Mouse (Mus musculus) forebrain, embryonic 14.5 days (tissue): ENCODE measurements around the gene Tbc1d16. TPM values are rescaled to one million over a fixed set of nuclear protein-coding genes. Genes with fewer than 3 reads are reported as not detected.

ENCODE experiments used
- ATAC-seq: fragments of 200-750 bp; cut with Nextera tagmentation; 2 replicates; pipeline ENCODE4 v1.8.0; 2017; ENCODE audit warnings: mild to moderate bottlenecking, moderate library complexity
- DNase-seq: peaks from one replicate; pipeline ENCODE4 v3.0.0-alpha.2; 2015; ENCODE audit warnings: low spot score
- H3K27ac ChIP-seq: fragments of 300-500 bp; sonication (generic); 2 replicates; pipeline ENCODE4 v1.5.1; 2014; ENCODE audit warnings: low read depth, mild to moderate bottlenecking, control low read depth, low read length, moderate library complexity
- H3K27me3 ChIP-seq: fragments of 300-500 bp; sonication (generic); replicated peaks from 2 replicates; pipeline ENCODE4 v1.6.1; 2014; ENCODE audit warnings: low read length, control low read depth, mixed read lengths; ENCODE audit not compliant: control insufficient read depth, insufficient read depth
- H3K36me3 ChIP-seq: fragments of 300-500 bp; sonication (generic); 2 replicates; pipeline ENCODE4 v1.6.1; 2014; ENCODE audit warnings: low read length, control low read depth; ENCODE audit not compliant: control insufficient read depth, insufficient read depth
- H3K4me1 ChIP-seq: fragments of 300-500 bp; sonication (generic); 2 replicates; pipeline ENCODE4 v1.6.1; 2014; ENCODE audit warnings: antibody characterized with exemption, low read length, control low read depth; ENCODE audit not compliant: control insufficient read depth, insufficient read depth
- H3K4me2 ChIP-seq: fragments of 300-500 bp; sonication (generic); 2 replicates; pipeline ENCODE4 v1.6.1; 2014; ENCODE audit warnings: mild to moderate bottlenecking, control low read depth, low read length
- H3K4me3 ChIP-seq: fragments of 300-500 bp; sonication (generic); 2 replicates; pipeline ENCODE4 v1.5.1; 2014; ENCODE audit warnings: low read depth, low read length, control low read depth
- H3K9ac ChIP-seq: fragments of 300-500 bp; sonication (generic); 2 replicates; pipeline ENCODE4 v1.6.1; 2014; ENCODE audit warnings: mild to moderate bottlenecking, low read length, control low read depth, moderate library complexity
- H3K9me3 ChIP-seq: fragments of 300-500 bp; sonication (generic); replicated peaks from 2 replicates; pipeline ENCODE4 v1.6.1; 2016; ENCODE audit warnings: low read length, control low read depth, mixed read lengths; ENCODE audit not compliant: control insufficient read depth
- WGBS: fragments of 180-500 bp; shearing (Covaris S2); extraction: QIAGEN DNeasy Blood & Tissue Kit; methylation state at CpG from one replicate; pipeline ENCODE4 v1.1.7; 2014; 5-methylcytosine and 5-hydroxymethylcytosine counted together
- polyA plus RNA-seq: library from polyadenylated mRNA; unstranded; fragments of >200 nt; fragmentation: Nextera tagmentation; extraction: Ambion mirVana; gene quantifications from 2 replicates; pipeline ENCODE4 v1.2.1, GENCODE M21; 2014

The Tbc1d16 gene
- polyA plus RNA-seq, 1 experiment from 2014 or later, result 24.6 TPM

GRCm38 (mm10) chr11:119125929-119126861 lies 102.1 kb downstream of the Tbc1d16 start:
- ATAC-seq, result 0 out of 2 replicates have a peak, but pooled peaks have one; percentile 35
- H3K27me3 ChIP-seq, result no peaks in the 10 kb centered on the region
- 40% methylated on average over 23 of the region's 23 CpGs for WGBS
- H3K27ac ChIP-seq, result peak overlapping the region; percentile 44; the same call in 1 of the 2 replicates
- H3K9ac ChIP-seq, result peak overlapping the region; percentile 25
- H3K9me3 ChIP-seq, result no peaks in the 10 kb centered on the region
- no peak overlapping the region for H3K4me3 ChIP-seq
- H3K4me2 ChIP-seq, result peak overlapping the region; percentile 17; the same call in 1 of the 2 replicates
- peaks cover 29% of the 10 kb centered on the region for H3K4me1 ChIP-seq
- H3K36me3 ChIP-seq, result no peaks in the 10 kb centered on the region
- peak; percentile 56 for DNase-seq

GRCm38 (mm10) chr11:119124536-119124935 lies 103.8 kb downstream of the Tbc1d16 start:
- DNase-seq, result no peak
- Histone ChIP-seq H3K9me3 (no peaks in the 10 kb centered on the region), H3K9ac (no peak overlapping the region), H3K27me3 (no peaks in the 10 kb centered on the region), H3K27ac (no peak overlapping the region), H3K4me3 (no peak overlapping the region), H3K4me1 (peaks cover 29% of the 10 kb centered on the region), H3K4me2 (no peak overlapping the region), H3K36me3 (no peaks in the 10 kb centered on the region)
- WGBS, result 88% methylated on average over 6 of the region's 6 CpGs
- no peak for ATAC-seq

- Histone ChIP-seq H3K9me3 (no peaks in the 10 kb centered on the region), H3K9ac (no peak overlapping the region), H3K4me3 (no peak overlapping the region), H3K4me2 (no peak overlapping the region), H3K36me3 (no peaks in the 10 kb centered on the region), H3K27me3 (no peaks in the 10 kb centered on the region), H3K4me1 (peaks cover 26% of the 10 kb centered on the region), H3K27ac (no peak overlapping the region)
- WGBS, result 83% methylated on average over 5 of the region's 5 CpGs
- ATAC-seq (no peak), DNase-seq (no peak)
Observed at GRCm38 (mm10) chr11:119123522-119124319, 104.6 kb downstream of the Tbc1d16 start.

GRCm38 (mm10) chr11:119122396-119122795 lies 105.9 kb downstream of the Tbc1d16 start:
- H3K4me1 ChIP-seq, result peaks cover 14% of the 10 kb centered on the region
- H3K4me2 ChIP-seq, result no peak overlapping the region
- ATAC-seq (no peak), DNase-seq (no peak)
- H3K9ac ChIP-seq, result no peak overlapping the region
- H3K27ac ChIP-seq, result no peak overlapping the region
- no peaks in the 10 kb centered on the region for H3K27me3 ChIP-seq
- H3K9me3 ChIP-seq, result no peaks in the 10 kb centered on the region
- no peak overlapping the region for H3K4me3 ChIP-seq
- H3K36me3 ChIP-seq, result no peaks in the 10 kb centered on the region
- 88% methylated on average over 5 of the region's 5 CpGs for WGBS

GRCm38 (mm10) chr11:119118905-119119304 lies 109.4 kb downstream of the Tbc1d16 start:
- Histone ChIP-seq H3K4me2 (no peak overlapping the region), H3K36me3 (no peaks in the 10 kb centered on the region), H3K4me1 (no peaks in the 10 kb centered on the region), H3K9me3 (no peaks in the 10 kb centered on the region), H3K27ac (no peak overlapping the region), H3K4me3 (no peak overlapping the region), H3K27me3 (no peaks in the 10 kb centered on the region), H3K9ac (0 out of 2 replicates have a peak overlapping the region, but pooled peaks have one; percentile 6)
- DNase-seq, result peak; percentile 43
- 16% methylated on average over 7 of the region's 7 CpGs for WGBS
- 0 out of 2 replicates have a peak, but pooled peaks have one; percentile 18 for ATAC-seq

- 60% methylated on average over 7 of the region's 7 CpGs for WGBS
- H3K4me2 ChIP-seq, result no peak overlapping the region
- no peak overlapping the region for H3K27ac ChIP-seq
- no peaks in the 10 kb centered on the region for H3K4me1 ChIP-seq
- H3K4me3 ChIP-seq, result no peak overlapping the region
- DNase-seq (no peak), ATAC-seq (no peak)
- H3K9me3 ChIP-seq, result no peaks in the 10 kb centered on the region
- no peaks in the 10 kb centered on the region for H3K27me3 ChIP-seq
- no peaks in the 10 kb centered on the region for H3K36me3 ChIP-seq
- H3K9ac ChIP-seq, result no peak overlapping the region
Observed at GRCm38 (mm10) chr11:119117945-119118344, 110.4 kb downstream of the Tbc1d16 start.

GRCm38 (mm10) chr11:119116992-119117391 lies 111.3 kb downstream of the Tbc1d16 start:
- H3K4me1 ChIP-seq, result no peaks in the 10 kb centered on the region
- 74% methylated on average over 4 of the region's 4 CpGs for WGBS
- H3K9me3 ChIP-seq, result no peaks in the 10 kb centered on the region
- no peak overlapping the region for H3K9ac ChIP-seq
- no peak overlapping the region for H3K4me2 ChIP-seq
- H3K27ac ChIP-seq, result no peak overlapping the region
- DNase-seq (no peak), ATAC-seq (no peak)
- H3K27me3 ChIP-seq, result no peaks in the 10 kb centered on the region
- no peak overlapping the region for H3K4me3 ChIP-seq
- H3K36me3 ChIP-seq, result no peaks in the 10 kb centered on the region

GRCm38 (mm10) chr11:119112721-119113120 lies 115.6 kb downstream of the Tbc1d16 start:
- Histone ChIP-seq H3K9me3 (no peaks in the 10 kb centered on the region), H3K4me3 (no peak overlapping the region), H3K36me3 (no peaks in the 10 kb centered on the region), H3K27me3 (no peaks in the 10 kb centered on the region), H3K4me2 (no peak overlapping the region), H3K9ac (no peak overlapping the region), H3K4me1 (no peaks in the 10 kb centered on the region), H3K27ac (no peak overlapping the region)
- ATAC-seq (no peak), DNase-seq (no peak)
